Mouse (Mus musculus) C2C12 (cell line): ENCODE measurements around the gene Smg6. TPM values are rescaled to one million over a fixed set of nuclear protein-coding genes. Genes with fewer than 3 reads are reported as not detected.
A peak's percentile ranks its signal among the peaks of the same experiment; 100 is the strongest.

ENCODE experiments used
- H3K27me3 ChIP-seq: one replicate; pipeline ENCODE4 v1.6.1; 2011; ENCODE audit not compliant: control insufficient read depth, insufficient read depth, insufficient read length
- H3K36me3 ChIP-seq: one replicate; pipeline ENCODE4 v1.6.1; 2011; ENCODE audit not compliant: control insufficient read depth, insufficient read depth
- H3K4me3 ChIP-seq: one replicate; pipeline ENCODE4 v1.5.1; 2011; ENCODE audit warnings: mild to moderate bottlenecking, control low read depth; ENCODE audit not compliant: poor library complexity, insufficient read depth, severe bottlenecking
- H3K79me2 ChIP-seq: one replicate; pipeline ENCODE4 v1.6.1; 2011; ENCODE audit not compliant: control insufficient read depth, insufficient read depth
- H3K79me3 ChIP-seq: one replicate; pipeline ENCODE4 v1.6.1; 2011; ENCODE audit warnings: low read depth, control low read depth
- H3ac ChIP-seq: one replicate; pipeline ENCODE3; 2011; ENCODE audit warnings: low read depth; ENCODE audit not compliant: control insufficient read depth, insufficient read length
- CEBPB ChIP-seq: IDR thresholded peaks from one replicate; pipeline ENCODE4 v1.6.1; 2011; ENCODE audit warnings: low read depth, mild to moderate bottlenecking, control low read depth, moderate library complexity
- CTCF ChIP-seq: IDR thresholded peaks from one replicate; pipeline ENCODE4 v1.5.1; 2011; ENCODE audit not compliant: control insufficient read depth, insufficient read depth, insufficient read length
- FOSL1 ChIP-seq: IDR thresholded peaks from one replicate; pipeline ENCODE4 v1.8.0; 2011; ENCODE audit warnings: mild to moderate bottlenecking, low read length; ENCODE audit not compliant: poor library complexity, insufficient read depth, severe bottlenecking
- MAX ChIP-seq: IDR thresholded peaks from one replicate; pipeline ENCODE4 v1.6.1; 2011; ENCODE audit warnings: mild to moderate bottlenecking, control low read depth
- MYOD1 ChIP-seq: IDR thresholded peaks from one replicate; pipeline ENCODE4 v1.6.1; 2011; ENCODE audit warnings: low read depth; ENCODE audit not compliant: control insufficient read depth, insufficient read length
- MYOG ChIP-seq: IDR thresholded peaks from one replicate; pipeline ENCODE4 v1.6.1; 2011; ENCODE audit not compliant: control insufficient read depth, insufficient read length; ENCODE audit errors: extremely low read depth
- USF1 ChIP-seq: IDR thresholded peaks from one replicate; pipeline ENCODE4 v1.6.1; 2011; ENCODE audit warnings: low read depth, mild to moderate bottlenecking, control low read depth, moderate library complexity
- microRNA-seq: library from miRNA; unstranded; fragments of <30 nt; microRNA quantifications from one replicate; pipeline ENCODE4, GENCODE M21; 2019; ENCODE audit warnings: borderline microRNAs expressed
- polyA plus RNA-seq: library from polyadenylated mRNA; unstranded; fragments of >200 nt; fragmentation: generic; extraction: Trizol; gene quantifications from one replicate; pipeline ENCODE4 v1.2.1, GENCODE M21; 2012; ENCODE audit warnings: missing spikeins

The Smg6 gene
- polyA plus RNA-seq, 1 experiment, result 7.5 TPM

GRCm38 (mm10) chr11:75212876-75213275 is 287.3 kb downstream of the Smg6 start:
- no peaks in the 10 kb centered on the region for H3K79me2 ChIP-seq
- H3K4me3 ChIP-seq, result no peak overlapping the region
- TF ChIP-seq CTCF, result no peak
- TF ChIP-seq CEBPB, result no peak
- TF ChIP-seq USF1, result no peak
- no peak for TF ChIP-seq MYOD1
- no peak for TF ChIP-seq FOSL1
- TF ChIP-seq MAX, result no peak
- TF ChIP-seq MYOG, result no peak
- no peaks in the 10 kb centered on the region for H3K79me3 ChIP-seq
- H3ac ChIP-seq, result no peak overlapping the region
- H3K36me3 ChIP-seq, result no peaks in the 10 kb centered on the region
- H3K27me3 ChIP-seq, result no peaks in the 10 kb centered on the region

- no peak overlapping the region for H3ac ChIP-seq
- no peaks in the 10 kb centered on the region for H3K79me3 ChIP-seq
- no peak overlapping the region for H3K4me3 ChIP-seq
- TF ChIP-seq CEBPB (no peak), USF1 (no peak), MYOG (no peak), MYOD1 (no peak), CTCF (no peak), FOSL1 (no peak), MAX (no peak)
- H3K27me3 ChIP-seq, result no peaks in the 10 kb centered on the region
- H3K36me3 ChIP-seq, result no peaks in the 10 kb centered on the region
- H3K79me2 ChIP-seq, result no peaks in the 10 kb centered on the region
These were observed 287.9 kb downstream of the Smg6 start for GRCm38 (mm10) chr11:75213372-75214080.

Small RNA genes within 50 kb of the gene (microRNA-seq; reads per million reads assigned to microRNA genes)
- 578 reads per million, percentile 84 among the genes with 10 or more reads in this experiment for gene Mir132
- 148 reads per million, percentile 76 among the genes with 10 or more reads in this experiment for gene Mir212

Other genes with a start within 250 kb of the Smg6 start
- 30.8 TPM for gene Pafah1b1, start 201.2 kb upstream of the Smg6 start, polyA plus RNA-seq
- 17.3 TPM for gene Mettl16, start 155.0 kb upstream of the Smg6 start, polyA plus RNA-seq
- 7.5 TPM for gene Mnt, start 94.9 kb upstream of the Smg6 start, polyA plus RNA-seq
- gene Sgsm2, start 28.8 kb upstream of the Smg6 start, polyA plus RNA-seq, result 7.8 TPM
- gene Tsr1, start 27.8 kb upstream of the Smg6 start, polyA plus RNA-seq, result 42.2 TPM
- 2.9 TPM for gene Srr, start 125 bp downstream of the Smg6 start, polyA plus RNA-seq
- gene Hic1, start 243.7 kb downstream of the Smg6 start, polyA plus RNA-seq, result 0.02 TPM